Mouse (Mus musculus): ENCODE measurements around the gene Defa35.
"Not testable (repeated sequence)": the region's sequence is repeated elsewhere in the genome, so short reads cannot be mapped to it uniquely, and the experiment has no call there.

Gene Defa35

DNA sequence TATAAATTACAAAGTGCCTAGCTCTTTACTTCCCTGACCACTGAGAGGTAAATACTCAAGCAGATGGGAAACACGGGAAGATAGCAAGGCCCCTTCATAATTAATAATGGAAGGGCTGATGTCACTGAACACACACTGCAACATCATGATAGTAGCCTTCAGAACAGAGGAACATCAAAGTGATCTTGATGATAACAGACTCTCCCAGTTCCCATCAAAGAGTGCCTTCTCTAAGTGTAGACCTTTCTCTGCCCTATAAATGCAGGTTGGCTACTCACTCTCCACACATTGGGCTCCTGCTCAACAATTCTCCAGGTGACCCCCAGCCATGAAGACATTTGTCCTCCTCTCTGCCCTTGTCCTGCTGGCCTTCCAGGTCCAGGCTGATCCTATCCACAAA, at the start of gene Defa35:
TSS of gene Defa35 (plus strand) at position 301 of the 400 bp plus-strand sequence.
- in situ Hi-C loops (cut with MboI, MseI), result not testable (repeated sequence)

DNA sequence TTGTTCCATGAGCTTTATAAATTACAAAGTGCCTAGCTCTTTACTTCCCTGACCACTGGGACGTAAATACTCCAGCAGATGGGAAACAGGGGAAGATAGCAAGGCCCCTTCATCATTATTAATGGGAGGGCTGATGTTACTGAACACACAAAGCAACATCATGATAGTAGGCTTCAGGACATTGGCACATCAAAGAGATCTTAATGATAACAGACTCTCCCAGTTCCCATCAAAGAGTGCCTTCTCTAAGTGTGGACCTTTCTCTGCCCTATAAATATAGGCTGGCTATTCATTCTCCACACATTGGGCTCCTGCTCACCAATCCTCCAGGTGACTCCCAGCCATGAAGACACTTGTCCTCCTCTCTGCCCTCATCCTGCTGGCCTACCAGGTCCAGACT, 39.6 kb upstream of the Defa35 start, which contains the start of gene Defa21:
TSS of gene Defa21 (plus strand) at position 301 of the 400 bp plus-strand sequence.
- in situ Hi-C loops (cut with MboI, MseI), result not testable (repeated sequence)

DNA sequence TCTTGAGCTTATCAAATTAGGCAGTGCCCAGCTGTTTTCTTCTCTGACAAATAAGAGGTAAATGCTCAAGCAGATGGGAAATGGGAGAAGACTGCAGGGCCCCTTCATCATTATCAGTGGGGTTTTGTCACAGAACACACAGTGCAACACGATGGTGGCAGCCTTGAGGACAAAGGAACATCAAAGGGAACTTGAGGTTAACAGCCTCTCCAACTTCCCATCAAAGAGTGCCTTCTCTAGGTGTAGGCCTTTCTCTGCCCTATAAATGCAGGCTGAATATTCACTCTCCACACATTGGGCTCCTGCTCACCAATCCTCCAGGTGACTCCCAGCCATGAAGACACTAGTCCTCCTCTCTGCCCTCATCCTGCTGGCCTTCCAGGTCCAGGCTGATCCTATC, 10.1 kb upstream of the Defa35 start, which contains the start of gene Defa23:
TSS of gene Defa23 (plus strand) at position 301 of the 400 bp plus-strand sequence.
- in situ Hi-C loops (cut with MboI, MseI), result not testable (repeated sequence)

DNA sequence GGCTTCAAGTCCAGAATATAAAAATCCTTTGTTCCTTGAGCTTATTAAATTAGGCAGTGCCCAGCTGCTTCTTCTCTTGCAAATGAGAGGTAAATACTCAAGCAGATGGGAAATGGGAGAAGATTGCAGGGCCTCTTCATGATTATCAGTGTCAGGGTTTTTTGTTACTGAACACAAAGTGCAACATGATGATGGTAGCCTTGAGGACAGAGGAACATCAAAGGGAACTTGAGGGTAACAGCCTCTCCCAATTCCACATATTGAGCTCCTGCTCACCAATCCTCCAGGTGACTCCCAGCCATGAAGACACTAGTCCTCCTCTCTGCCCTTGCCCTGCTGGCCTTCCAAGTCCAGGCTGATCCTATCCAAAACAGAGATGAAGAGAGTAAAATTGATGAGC, 19.3 kb downstream of the Defa35 start, which contains the start of gene Defa25:
TSS of gene Defa25 (plus strand) at position 301 of the 400 bp plus-strand sequence.
- in situ Hi-C loops (cut with MboI, MseI), result loop anchor here (5.0 kb wide), 2 partner anchors 228 to 498 kb away; partner anchors contain the start of gene Defa28 (in 2 of the 2)

DNA sequence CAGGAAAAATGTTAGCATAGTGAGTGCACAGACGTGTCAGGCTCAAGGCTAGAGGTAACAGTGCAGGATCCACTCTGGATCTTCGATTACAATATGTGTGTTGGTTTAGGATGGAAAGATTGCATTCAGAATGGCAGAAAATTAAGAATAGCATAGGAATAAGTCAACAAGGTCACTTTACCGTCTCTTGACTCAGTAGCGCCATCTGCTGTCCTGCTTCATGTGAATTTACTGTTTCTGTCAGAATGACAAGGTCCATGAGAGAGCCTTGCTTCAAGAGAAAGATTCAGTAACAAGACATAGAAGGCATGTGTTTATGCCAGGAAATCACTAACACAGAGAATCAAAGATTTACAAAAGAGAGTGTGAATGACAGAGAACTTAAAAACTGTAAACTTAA, 28.3 kb downstream of the Defa35 start:
- in situ Hi-C loops (cut with MboI, MseI), result no loop called here

DNA sequence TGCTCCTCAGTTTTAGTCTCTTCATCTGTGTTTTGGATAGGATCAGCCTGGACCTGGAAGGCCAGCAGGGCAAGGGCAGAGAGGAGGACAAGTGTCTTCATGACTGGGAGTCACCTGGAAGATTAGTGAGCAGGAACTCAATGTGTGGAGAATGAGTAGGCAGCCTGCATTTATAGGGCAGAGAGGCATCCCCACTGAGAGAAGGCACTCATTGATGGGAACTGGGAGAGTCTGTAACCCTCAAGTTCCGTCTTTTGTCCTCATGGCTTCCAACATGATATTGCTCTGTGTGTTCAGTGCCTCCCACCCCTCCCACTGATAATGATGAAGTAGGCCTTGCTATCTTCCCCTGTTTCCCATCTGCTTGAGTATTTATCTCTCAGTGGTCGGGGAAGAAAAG, 31.1 kb downstream of the Defa35 start, which contains the start of gene Gm14851:
TSS of gene Gm14851 (minus strand) at position 101 of the 400 bp plus-strand sequence.
- in situ Hi-C loops (cut with MboI, MseI), result not testable (repeated sequence)

Data from T-helper 17 cell (primary cell).